Mouse (Mus musculus) C3H10T1/2 (cell line): ENCODE measurements around the gene Gdf5. TPM values are rescaled to one million over a fixed set of nuclear protein-coding genes. Genes with fewer than 3 reads are reported as not detected.

ENCODE experiments used
- polyA plus RNA-seq, 2 experiments: library from polyadenylated mRNA; unstranded; fragments of >200 nt; fragmentation: generic; extraction: Trizol; gene quantifications; one replicate each; pipeline ENCODE4 v1.2.1; 2012; ENCODE audit warnings: missing spikeins in 2 of 2

Gene Gdf5
- under 1 TPM; 0.01 to 0.02 TPM for polyA plus RNA-seq

GRCm38 (mm10) chr2:155945124-155945523 lies at the start of gene Gdf5:
TSS of gene Gdf5 (minus strand) at chr2:155945367.

GRCm38 (mm10) chr2:155956134-155957059 lies 11.2 kb upstream of the Gdf5 start, which contains the start of gene Cep250:
TSS of gene Cep250 (plus strand) at chr2:155956458.

GRCm38 (mm10) chr2:155940681-155941080 lies 4.5 kb downstream of the Gdf5 start, which contains the start of gene Gm15557:
TSS of gene Gm15557 (plus strand) at chr2:155940728.

GRCm38 (mm10) chr2:155929531-155930442 lies 15.4 kb downstream of the Gdf5 start, which contains the start of gene Uqcc1:
TSS of gene Uqcc1 (minus strand) at chr2:155930310.

Other genes starting within 250 kb of the Gdf5 start
- gene Edem2, start 215.9 kb downstream of the Gdf5 start, polyA plus RNA-seq = 10 to 100 TPM; 17.7 to 35.3 TPM
- not detected for gene Gm17581, start 209.5 kb downstream of the Gdf5 start, polyA plus RNA-seq
- gene Procr, start 194.2 kb downstream of the Gdf5 start, polyA plus RNA-seq = 1 to 10 TPM; 4.4 to 7.8 TPM
- gene Mmp24, start 170.0 kb downstream of the Gdf5 start, polyA plus RNA-seq = under 1 TPM; 0.11 to 0.15 TPM
- gene BC029722, start 125.9 kb downstream of the Gdf5 start, polyA plus RNA-seq = 10 to 100 TPM; 42.7 to 60.4 TPM
- 100 to 1,000 TPM; 140 to 603 TPM for gene Eif6, start 118.4 kb downstream of the Gdf5 start, polyA plus RNA-seq
- under 1 TPM in 1 of 2 experiments, not detected in 1; 0.01 TPM for gene Fam83c, start 110.5 kb downstream of the Gdf5 start, polyA plus RNA-seq
- gene Uqcc1, start 15.1 kb downstream of the Gdf5 start, polyA plus RNA-seq = 10 to 100 TPM; 10.3 to 24.6 TPM
- gene Gm15557, start 4.6 kb downstream of the Gdf5 start, polyA plus RNA-seq = under 1 TPM in 1 of 2 experiments, not detected in 1; 0.07 TPM
- 10 to 100 TPM in 1 of 2 experiments, 1 to 10 TPM in 1; 3.8 to 12.5 TPM for gene Cep250, start 11.1 kb upstream of the Gdf5 start, polyA plus RNA-seq
- under 1 TPM; 0.01 to 0.76 TPM for gene 6430550D23Rik, start 62.6 kb upstream of the Gdf5 start, polyA plus RNA-seq
- gene Ergic3, start 62.7 kb upstream of the Gdf5 start, polyA plus RNA-seq = 100 to 1,000 TPM; 330 to 541 TPM
- gene Fer1l4, start 107.6 kb upstream of the Gdf5 start, polyA plus RNA-seq = under 1 TPM in 1 of 2 experiments, not detected in 1; under 0.01 TPM
- gene Spag4, start 119.8 kb upstream of the Gdf5 start, polyA plus RNA-seq = 1 to 10 TPM; 2.1 to 2.8 TPM
- 10 to 100 TPM in 1 of 2 experiments, 1 to 10 TPM in 1; 2.5 to 40.9 TPM for gene Cpne1, start 166.6 kb upstream of the Gdf5 start, polyA plus RNA-seq
- 1 to 10 TPM in 1 of 2 experiments, under 1 TPM in 1; 0.62 to 4.9 TPM for gene Rbm12, start 166.6 kb upstream of the Gdf5 start, polyA plus RNA-seq
- 1 to 10 TPM in 1 of 2 experiments, not detected in 1; 7.6 TPM for gene Gm28036, start 181.7 kb upstream of the Gdf5 start, polyA plus RNA-seq
- gene Romo1, start 198.7 kb upstream of the Gdf5 start, polyA plus RNA-seq = 100 to 1,000 TPM; 325 to 542 TPM
- gene Nfs1, start 198.8 kb upstream of the Gdf5 start, polyA plus RNA-seq = 10 to 100 TPM; 10.8 to 20.0 TPM
- 10 to 100 TPM; 13.4 to 44.6 TPM for gene Rbm39, start 234.9 kb upstream of the Gdf5 start, polyA plus RNA-seq